Mouse (Mus musculus) cortical plate, adult 2 months (tissue): ENCODE data around the gene Kcnh6.

Source experiments
- CTCF ChIP-seq: fragments of 200-500 bp; IDR thresholded peaks from 2 replicates; pipeline ENCODE4 v1.5.1; 2011; ENCODE audit warnings: mild to moderate bottlenecking, control low read depth, low read length; ENCODE audit not compliant: insufficient read depth; ENCODE audit errors: extremely low read depth
- POLR2A ChIP-seq: fragments of 200-500 bp; IDR thresholded peaks from 2 replicates; pipeline ENCODE4 v1.6.1; 2011; ENCODE audit warnings: mild to moderate bottlenecking, low read length, control low read depth; ENCODE audit not compliant: insufficient read depth; ENCODE audit errors: extremely low read depth

DNA sequence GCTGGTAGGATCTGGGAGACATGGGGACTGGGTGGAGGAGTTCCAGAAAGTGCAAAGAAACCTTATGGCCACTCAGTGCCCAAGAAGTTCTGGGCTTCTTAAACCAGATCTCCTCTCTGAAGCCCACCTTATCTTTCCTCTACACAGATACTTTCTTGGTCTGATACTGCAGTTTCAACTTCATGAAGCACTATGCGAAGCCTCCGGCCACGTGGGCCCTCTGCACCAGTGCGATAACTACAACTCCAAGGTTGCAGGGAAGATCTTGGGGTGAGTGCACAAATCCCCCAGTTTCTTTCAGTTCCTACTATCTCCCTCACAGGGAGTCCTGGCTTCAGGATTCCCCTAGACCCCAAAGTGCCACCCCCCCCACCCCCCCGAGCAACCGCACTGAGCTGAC is 7.9 kb upstream of the Kcnh6 start:
- TF ChIP-seq CTCF (no peak), POLR2A (no peak)
